Mouse (Mus musculus): ENCODE results near the gene Ypel5. TPM values are rescaled to one million over a fixed set of nuclear protein-coding genes. Genes with fewer than 3 reads are reported as not detected.

The Ypel5 gene
- polyA plus RNA-seq, 1 experiment from 2014 or later: 59.4 TPM

DNA sequence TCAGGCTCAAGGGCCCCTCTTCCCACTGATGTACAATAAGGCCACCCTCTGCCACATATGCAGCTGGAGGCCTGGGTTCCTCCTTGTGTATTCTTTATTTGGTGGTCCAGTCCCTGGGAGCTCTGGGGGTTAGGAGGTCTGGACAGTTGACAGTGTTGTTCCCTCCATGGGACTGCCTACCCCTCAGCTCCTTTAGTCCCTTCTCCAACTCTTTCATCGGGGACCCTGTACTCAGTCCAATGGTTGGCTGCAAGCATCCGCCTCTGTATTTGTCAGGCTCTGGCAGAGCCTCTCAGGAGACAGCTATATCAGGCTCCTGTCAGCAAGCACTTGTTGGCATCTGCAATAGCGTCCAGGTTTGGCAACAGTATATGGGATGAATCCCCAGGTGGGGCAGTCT lies 44.8 kb downstream of the Ypel5 start:
- Histone ChIP-seq H3K4me3 (ENCODE audit: low read depth, low read length) (no peak overlapping the region), H3K27me3 (ENCODE audit: insufficient read depth, low read length) (no peaks in the 10 kb centered on the region), H3K36me3 (replicated peaks; ENCODE audit: insufficient read depth, low read length) (no peaks in the 10 kb centered on the region), H3K27ac (ENCODE audit: low read depth) (no peak overlapping the region), H3K4me1 (ENCODE audit: insufficient read depth) (no peaks in the 10 kb centered on the region), H3K9me3 (ENCODE audit: low read length) (no peaks in the 10 kb centered on the region), H3K4me2 (ENCODE audit: low read depth, low read length) (no peak overlapping the region), H3K9ac (replicated peaks) (no peak overlapping the region)
- no peak for TF ChIP-seq EP300 (IDR thresholded peaks at IDR 0.05; ENCODE audit: low read depth)
- TF ChIP-seq CTCF (IDR thresholded peaks at IDR 0.05; ENCODE audit: low read depth): no peak
- ATAC-seq: no peak
- DNase-seq: peak; percentile 7
- WGBS (ENCODE audit: insufficient replicate concordance): 68% methylated on average over 3 of the region's 3 CpGs

GRCm38 (mm10) chr17:72881804-72882203 lies 45.6 kb downstream of the Ypel5 start:
- TF ChIP-seq EP300 (IDR thresholded peaks at IDR 0.05; ENCODE audit: low read depth): no peak
- TF ChIP-seq CTCF (IDR thresholded peaks at IDR 0.05; ENCODE audit: low read depth): no peak

GRCm38 (mm10) chr17:72889556-72890397 lies 53.5 kb downstream of the Ypel5 start:
- H3K4me1 ChIP-seq (ENCODE audit: insufficient read depth): no peaks in the 10 kb centered on the region
- no peak overlapping the region for H3K4me2 ChIP-seq (ENCODE audit: low read depth, low read length)
- H3K27me3 ChIP-seq (ENCODE audit: insufficient read depth, low read length): no peaks in the 10 kb centered on the region
- H3K36me3 ChIP-seq (replicated peaks; ENCODE audit: insufficient read depth, low read length): no peaks in the 10 kb centered on the region
- peak; percentile 74 for TF ChIP-seq CTCF (IDR thresholded peaks at IDR 0.05; ENCODE audit: low read depth)
- no peak for TF ChIP-seq EP300 (IDR thresholded peaks at IDR 0.05; ENCODE audit: low read depth)
- no peak overlapping the region for H3K9ac ChIP-seq (replicated peaks)
- peak; percentile 40 for DNase-seq
- H3K27ac ChIP-seq (ENCODE audit: low read depth): no peak overlapping the region
- no peak overlapping the region for H3K4me3 ChIP-seq (ENCODE audit: low read depth, low read length)
- no peaks in the 10 kb centered on the region for H3K9me3 ChIP-seq (ENCODE audit: low read length)
- WGBS (ENCODE audit: insufficient replicate concordance): 25% methylated on average over 20 of the region's 20 CpGs
- no peak for ATAC-seq

More at GRCm38 (mm10) chr17:72881804-72882203, 45.6 kb downstream of the Ypel5 start:
- no peaks in the 10 kb centered on the region for H3K27me3 ChIP-seq (ENCODE audit: insufficient read depth, low read length)
- WGBS (ENCODE audit: insufficient replicate concordance): 53% methylated on average over 1 of the region's 1 CpGs
- ATAC-seq: no peak
- H3K27ac ChIP-seq (ENCODE audit: low read depth): no peak overlapping the region
- peak; percentile 5 for DNase-seq
- H3K9me3 ChIP-seq (ENCODE audit: low read length): no peaks in the 10 kb centered on the region
- no peak overlapping the region for H3K4me3 ChIP-seq (ENCODE audit: low read depth, low read length)
- H3K9ac ChIP-seq (replicated peaks): no peak overlapping the region
- no peaks in the 10 kb centered on the region for H3K36me3 ChIP-seq (replicated peaks; ENCODE audit: insufficient read depth, low read length)
- H3K4me1 ChIP-seq (ENCODE audit: insufficient read depth): no peaks in the 10 kb centered on the region
- no peak overlapping the region for H3K4me2 ChIP-seq (ENCODE audit: low read depth, low read length)

DNA sequence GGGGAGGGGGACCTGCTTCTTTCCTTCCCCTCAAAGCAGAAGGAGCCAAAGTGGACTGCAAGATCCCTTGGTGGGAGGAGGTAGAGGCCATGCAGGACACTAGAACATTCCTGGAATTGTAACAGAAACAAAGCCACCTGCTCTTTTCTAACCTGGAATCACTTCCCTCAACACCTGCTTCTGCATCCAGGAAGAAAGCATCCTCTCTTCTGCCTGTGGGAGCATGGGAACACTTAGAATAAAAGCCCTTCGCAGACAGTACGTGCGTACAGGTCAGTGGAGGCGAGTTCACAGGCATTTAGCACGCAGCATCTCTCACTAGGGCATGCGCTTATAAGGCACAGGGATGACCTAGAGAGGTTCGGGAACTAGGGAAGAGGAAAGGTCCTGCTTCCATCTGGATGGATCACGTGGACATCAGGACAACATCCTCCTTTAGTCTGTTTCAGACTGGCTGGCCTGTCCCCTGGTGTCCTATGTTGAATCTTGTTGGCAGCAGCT lies 54.2 kb downstream of the Ypel5 start:
- TF ChIP-seq CTCF (IDR thresholded peaks at IDR 0.05; ENCODE audit: low read depth) (no peak), EP300 (IDR thresholded peaks at IDR 0.05; ENCODE audit: low read depth) (no peak)
- no peaks in the 10 kb centered on the region for H3K36me3 ChIP-seq (replicated peaks; ENCODE audit: insufficient read depth, low read length)

GRCm38 (mm10) chr17:72891556-72891955 lies 55.3 kb downstream of the Ypel5 start:
- WGBS (ENCODE audit: insufficient replicate concordance): 68% methylated on average over 6 of the region's 6 CpGs

More for the DNA sequence above, 54.2 kb downstream of the Ypel5 start:
- ATAC-seq (no peak), DNase-seq (no peak)
- no peaks in the 10 kb centered on the region for H3K27me3 ChIP-seq (ENCODE audit: insufficient read depth, low read length)
- H3K9me3 ChIP-seq (ENCODE audit: low read length): no peaks in the 10 kb centered on the region
- H3K4me1 ChIP-seq (ENCODE audit: insufficient read depth): no peaks in the 10 kb centered on the region
- H3K4me3 ChIP-seq (ENCODE audit: low read depth, low read length): no peak overlapping the region
- no peak overlapping the region for H3K27ac ChIP-seq (ENCODE audit: low read depth)
- H3K9ac ChIP-seq (replicated peaks): no peak overlapping the region
- no peak overlapping the region for H3K4me2 ChIP-seq (ENCODE audit: low read depth, low read length)
- WGBS (ENCODE audit: insufficient replicate concordance): 59% methylated on average over 8 of the region's 8 CpGs

DNA sequence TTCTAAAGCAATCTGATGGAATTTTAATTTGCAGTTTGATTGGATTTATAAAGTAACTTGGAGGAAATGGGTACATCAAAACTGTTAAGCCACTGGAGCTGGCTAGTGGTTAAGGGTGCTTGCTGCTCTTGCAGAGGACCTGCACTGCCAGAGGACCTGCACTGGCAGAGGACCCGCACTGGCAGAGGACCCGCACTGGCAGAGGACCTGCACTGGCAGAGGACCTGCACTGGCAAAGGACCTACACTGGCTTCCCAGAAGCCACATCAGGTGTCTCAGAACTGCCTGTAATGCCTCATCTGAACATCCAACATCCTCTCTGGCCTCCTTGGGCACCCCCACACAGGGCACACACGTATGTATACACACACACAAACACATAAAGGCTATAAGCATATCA lies 59.3 kb downstream of the Ypel5 start:
- TF ChIP-seq EP300 (IDR thresholded peaks at IDR 0.05; ENCODE audit: low read depth): no peak
- TF ChIP-seq CTCF (IDR thresholded peaks at IDR 0.05; ENCODE audit: low read depth): no peak
- 82% methylated on average over 3 of the region's 3 CpGs for WGBS (ENCODE audit: insufficient replicate concordance)
- Histone ChIP-seq H3K4me2 (ENCODE audit: low read depth, low read length) (no peak overlapping the region), H3K9me3 (ENCODE audit: low read length) (no peaks in the 10 kb centered on the region), H3K27me3 (ENCODE audit: insufficient read depth, low read length) (no peaks in the 10 kb centered on the region), H3K36me3 (replicated peaks; ENCODE audit: insufficient read depth, low read length) (no peaks in the 10 kb centered on the region), H3K9ac (replicated peaks) (no peak overlapping the region), H3K27ac (ENCODE audit: low read depth) (no peak overlapping the region), H3K4me3 (ENCODE audit: low read depth, low read length) (no peak overlapping the region), H3K4me1 (ENCODE audit: insufficient read depth) (no peaks in the 10 kb centered on the region)
- no peak for ATAC-seq
- DNase-seq: peak; percentile 3

More at GRCm38 (mm10) chr17:72891556-72891955, 55.3 kb downstream of the Ypel5 start:
- Histone ChIP-seq H3K4me2 (ENCODE audit: low read depth, low read length) (no peak overlapping the region), H3K4me3 (ENCODE audit: low read depth, low read length) (no peak overlapping the region), H3K9me3 (ENCODE audit: low read length) (no peaks in the 10 kb centered on the region), H3K27ac (ENCODE audit: low read depth) (no peak overlapping the region), H3K9ac (replicated peaks) (no peak overlapping the region), H3K4me1 (ENCODE audit: insufficient read depth) (no peaks in the 10 kb centered on the region), H3K36me3 (replicated peaks; ENCODE audit: insufficient read depth, low read length) (no peaks in the 10 kb centered on the region), H3K27me3 (ENCODE audit: insufficient read depth, low read length) (no peaks in the 10 kb centered on the region)
- TF ChIP-seq EP300 (IDR thresholded peaks at IDR 0.05; ENCODE audit: low read depth) (no peak), CTCF (IDR thresholded peaks at IDR 0.05; ENCODE audit: low read depth) (no peak)
- DNase-seq (peak; percentile 3), ATAC-seq (no peak)
